Mouse (Mus musculus) hindlimb bud, embryonic 11.5 days (tissue): Measurements from ENCODE around the gene C2cd4d.

Experiments
- DNase-seq: peaks from one replicate; pipeline ENCODE4 v3.0.0-alpha.2; 2012; ENCODE audit warnings: low read depth, low spot score; ENCODE audit errors: extremely low spot score

Gene C2cd4d

DNA sequence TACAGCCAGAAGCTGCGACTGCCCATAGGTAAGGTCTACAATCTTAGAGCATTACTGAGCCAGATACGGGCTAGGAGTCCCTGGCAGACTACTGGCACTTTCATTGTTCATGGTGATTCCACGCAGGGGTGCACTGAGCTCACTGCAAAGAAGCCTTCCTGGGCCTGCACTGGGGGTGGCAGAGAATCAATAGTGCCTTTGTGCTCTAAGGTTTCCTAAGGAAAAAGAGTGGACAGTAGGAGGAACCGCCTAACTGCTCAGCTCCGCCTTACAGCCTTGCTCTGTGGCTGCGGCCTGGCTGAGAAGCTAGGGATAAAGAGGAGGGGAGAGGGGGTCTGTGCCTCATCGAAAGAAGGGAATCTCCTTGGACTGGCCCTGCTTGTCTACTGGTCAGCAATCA lies at the start of gene C2cd4d:
Gene C2cd4d, plus strand, starts transcription at position 301 of the 400 bp plus-strand sequence.
- DNase-seq: no peak

DNA sequence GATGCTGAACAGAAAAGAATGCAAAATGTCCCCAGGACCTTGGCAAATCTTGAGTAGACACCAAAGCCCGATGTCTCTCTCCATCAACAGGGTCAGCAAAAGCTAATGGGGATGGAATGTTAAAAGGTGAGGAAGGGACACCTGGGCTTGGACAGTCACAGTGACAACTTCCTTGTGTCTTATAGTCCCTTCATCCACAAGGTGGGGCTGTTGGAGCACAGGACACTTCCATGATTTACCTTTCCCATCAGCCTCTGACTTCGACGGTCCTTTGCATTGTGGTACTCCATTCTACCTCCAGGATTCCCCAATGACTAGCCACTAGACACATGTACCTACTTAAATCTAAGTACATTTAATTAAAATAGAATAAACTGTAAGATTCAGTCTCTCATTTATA lies 33.6 kb upstream of the C2cd4d start:
- no peak for DNase-seq

DNA sequence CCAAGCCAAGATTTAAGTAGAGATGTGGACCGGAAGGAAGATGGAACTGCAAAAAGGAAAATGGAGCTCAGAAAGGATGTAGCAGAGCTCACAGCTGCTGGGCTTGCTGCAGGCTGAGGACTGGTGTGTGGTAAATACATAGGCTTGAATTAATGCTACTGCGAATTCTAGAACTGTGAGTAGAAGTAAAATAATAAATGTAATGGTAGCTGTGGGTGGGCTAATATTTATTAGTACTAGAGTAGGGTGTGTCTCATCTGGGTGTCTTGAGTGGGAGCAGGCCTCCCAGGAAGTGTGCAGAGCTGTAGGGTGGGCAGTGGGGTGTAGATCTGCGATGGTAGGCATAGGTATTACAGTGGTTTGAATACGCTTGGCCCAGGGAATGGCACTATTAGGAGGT lies 27.8 kb upstream of the C2cd4d start:
- no peak for DNase-seq

DNA sequence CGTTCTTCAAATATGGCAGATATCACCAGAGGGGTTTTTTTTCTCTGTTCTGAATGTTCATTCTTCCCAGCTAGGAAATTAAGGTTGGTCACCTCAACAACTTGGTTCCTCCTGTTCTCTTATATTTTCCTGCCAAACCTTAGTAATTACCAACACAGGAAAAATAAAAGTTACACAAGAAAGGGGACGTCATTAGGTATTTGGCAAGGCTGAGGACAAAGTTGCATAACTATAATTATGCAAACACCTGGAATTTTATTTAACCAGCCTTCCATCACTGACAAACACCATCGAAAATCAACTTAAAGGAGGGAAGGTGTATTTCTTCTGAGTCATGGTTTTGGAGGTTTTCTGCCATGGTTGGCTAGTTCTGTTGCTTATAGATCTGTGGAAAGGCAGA lies 23.7 kb upstream of the C2cd4d start:
- no peak for DNase-seq

DNA sequence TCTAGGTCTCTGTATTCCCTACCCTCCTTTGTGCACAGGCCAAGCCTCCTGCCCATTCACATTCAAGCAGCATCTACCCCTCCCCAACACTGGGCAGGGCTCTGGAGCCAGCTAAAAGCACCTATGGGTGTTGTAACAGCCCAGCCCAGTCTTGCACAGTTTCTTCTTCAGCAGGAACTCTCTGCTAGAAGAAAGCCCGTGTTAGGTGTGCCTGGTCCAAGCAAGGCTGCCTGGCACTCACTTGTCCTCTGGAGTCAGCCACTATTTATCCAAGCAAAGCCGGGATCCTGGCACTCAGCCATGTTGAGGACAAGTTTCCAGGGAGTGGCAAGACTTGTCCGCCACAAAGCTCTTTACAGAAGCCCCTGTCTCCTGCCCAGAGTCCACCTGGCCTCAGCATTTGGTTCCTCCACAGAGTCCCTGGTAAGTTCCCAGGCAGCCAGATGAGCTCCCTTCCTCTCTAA lies 20.2 kb upstream of the C2cd4d start, which contains the start of gene Them5:
Gene Them5, plus strand, starts transcription at position 141 of the 464 bp plus-strand sequence.
- no peak for DNase-seq

DNA sequence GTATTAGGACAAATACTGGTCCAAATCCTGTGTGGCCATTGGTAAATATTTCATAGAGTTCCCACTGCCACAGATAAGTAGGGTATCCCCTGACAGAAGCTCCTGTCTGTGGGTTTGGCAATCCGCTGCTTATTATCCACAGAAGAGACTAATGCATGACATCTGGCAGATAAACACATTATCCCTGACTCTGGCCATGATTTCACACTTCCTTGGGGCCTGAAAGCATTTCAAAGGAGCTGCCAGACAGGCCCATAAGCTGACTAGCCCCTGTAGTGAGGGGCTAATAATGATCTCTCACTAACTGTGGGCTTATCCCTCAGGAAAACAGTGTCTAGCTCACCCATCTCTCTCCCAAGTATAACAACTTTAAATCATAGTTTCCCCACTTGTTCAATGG lies 19.7 kb upstream of the C2cd4d start:
- no peak for DNase-seq

DNA sequence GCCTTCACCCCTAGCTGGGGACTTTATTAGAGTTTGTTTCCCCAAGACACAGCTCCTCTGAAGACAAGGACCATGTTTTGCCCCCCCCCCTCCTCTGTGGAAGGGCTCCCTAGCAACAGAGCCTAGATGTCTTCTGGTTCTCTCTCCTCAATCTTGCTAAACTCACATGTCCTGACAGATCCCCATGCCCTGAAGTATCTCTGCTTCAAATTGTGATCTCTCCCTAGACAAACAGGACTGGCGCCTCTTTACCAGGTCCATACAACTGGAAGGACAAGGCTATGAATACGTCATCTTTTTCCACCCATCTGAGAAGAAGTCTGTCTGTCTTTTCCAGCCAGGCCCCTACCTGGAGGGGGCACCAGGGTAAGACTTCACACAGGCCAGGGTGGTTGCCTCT lies 18.1 kb upstream of the C2cd4d start:
- no peak for DNase-seq

DNA sequence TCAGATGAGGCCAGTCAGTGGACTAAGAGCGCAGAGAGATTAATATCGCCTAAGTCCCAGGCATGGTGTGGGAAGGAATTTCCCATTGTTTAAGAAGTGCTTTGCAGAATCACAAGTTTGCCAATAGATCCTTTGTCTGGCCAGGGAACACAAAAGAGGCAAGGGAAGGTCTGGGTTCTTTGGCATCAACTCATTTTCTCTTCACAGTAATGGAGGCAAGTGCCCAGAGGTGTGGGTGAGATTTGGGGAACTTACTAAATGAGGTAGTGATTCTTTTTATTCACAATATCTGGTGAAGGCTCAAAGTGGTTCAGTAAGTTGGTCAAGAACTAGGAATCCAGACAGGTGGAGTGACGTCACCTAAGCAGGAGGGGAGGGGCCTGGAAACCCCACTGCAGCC lies 17.3 kb upstream of the C2cd4d start:
- DNase-seq: no peak

DNA sequence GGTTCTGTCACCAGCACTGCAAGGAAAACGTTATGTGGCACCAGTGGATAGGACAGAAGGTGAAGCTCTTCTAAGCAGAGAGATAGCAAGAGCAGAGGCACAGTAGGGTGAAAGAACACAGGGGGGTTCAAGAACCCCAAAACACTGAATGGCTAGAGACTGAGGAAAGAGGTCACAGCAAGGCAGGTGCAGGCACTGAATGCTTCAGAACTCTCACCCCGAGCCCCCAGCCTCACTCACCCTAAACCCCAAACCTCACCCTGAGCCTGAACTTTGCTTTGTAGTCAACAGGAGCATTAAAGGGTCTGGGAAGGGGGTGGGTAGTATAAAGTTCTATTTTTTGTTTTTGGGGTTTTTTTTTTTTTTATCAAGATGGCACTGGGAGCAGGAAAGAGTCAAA lies 14.1 kb upstream of the C2cd4d start:
- no peak for DNase-seq

DNA sequence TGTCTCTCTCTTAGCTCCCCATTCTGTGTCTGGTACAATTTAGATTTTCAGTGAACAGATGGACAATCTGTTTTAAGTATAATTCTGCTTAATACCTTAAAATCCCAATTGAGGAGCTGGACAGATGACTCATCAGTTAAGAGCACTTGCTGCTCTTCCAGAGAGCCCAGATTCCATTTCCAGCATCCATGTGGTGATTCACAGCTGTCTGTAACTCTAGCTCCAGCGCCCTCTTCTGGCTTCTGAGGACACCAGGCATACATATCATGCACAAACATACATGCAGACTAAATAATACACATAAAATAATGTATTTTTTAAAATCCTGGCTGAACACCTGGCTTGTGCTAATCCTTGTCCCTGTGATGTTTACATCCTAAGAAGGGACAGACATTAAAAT lies 1.4 kb upstream of the C2cd4d start:
- DNase-seq: no peak

DNA sequence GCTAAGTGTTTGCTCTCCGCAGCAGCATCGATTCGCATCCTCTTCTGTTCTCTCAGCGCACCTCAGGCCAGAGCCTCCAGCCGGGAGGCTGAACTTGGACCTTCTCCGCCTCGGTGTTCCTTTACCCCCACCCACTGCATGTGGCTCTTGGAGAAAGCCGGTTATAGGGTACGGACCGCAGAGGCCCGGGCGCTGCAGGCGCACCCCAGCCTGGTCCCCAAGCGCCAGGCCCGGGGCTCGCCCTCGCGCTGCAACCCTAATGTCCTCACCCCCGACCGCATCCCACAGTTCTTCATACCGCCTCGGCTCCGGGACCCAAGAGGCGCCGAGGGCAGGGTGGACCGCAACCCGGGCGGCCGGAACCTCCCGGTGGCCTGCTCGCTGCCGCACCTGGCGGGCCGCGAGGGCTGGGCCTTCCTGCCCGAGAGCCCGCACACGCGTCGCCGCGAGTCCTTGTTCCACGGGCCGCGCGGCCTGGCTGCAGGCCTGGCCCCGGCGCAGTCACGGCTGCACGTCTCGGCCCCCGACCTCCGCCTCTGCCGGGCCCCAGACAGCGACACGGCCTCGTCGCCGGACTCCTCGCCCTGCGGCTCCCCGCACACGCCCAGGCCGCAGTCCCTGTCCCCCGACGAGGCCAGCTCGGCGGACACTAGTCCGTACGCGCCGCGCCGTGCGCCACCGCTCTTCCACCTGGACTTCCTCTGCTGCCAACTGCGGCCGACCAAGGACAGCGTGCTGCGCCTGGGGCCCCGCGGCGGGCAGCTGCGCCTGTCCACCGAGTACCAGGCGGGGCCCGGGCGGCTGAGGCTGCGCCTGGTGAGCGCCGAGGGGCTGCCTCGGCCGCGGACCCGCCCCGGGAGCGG lies 1.3 kb downstream of the C2cd4d start:
- DNase-seq: no peak

DNA sequence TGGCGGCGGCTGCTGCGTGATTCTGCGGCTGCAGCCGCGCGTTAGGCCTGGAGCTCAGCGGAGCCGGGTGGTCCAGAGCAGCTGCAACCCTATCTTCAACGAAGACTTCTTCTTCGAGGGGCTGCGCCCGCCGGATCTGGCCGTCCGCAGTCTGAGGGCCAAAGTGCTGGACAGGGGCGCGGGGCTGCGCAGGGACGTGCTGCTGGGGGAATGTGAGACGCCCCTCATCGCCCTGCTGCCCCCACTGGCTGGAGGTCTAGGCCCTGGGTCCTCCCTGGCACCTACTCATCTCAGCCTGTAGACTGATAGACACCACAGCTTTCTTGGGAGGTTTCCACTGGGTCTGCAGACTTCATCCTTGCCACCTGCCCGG lies 1.9 kb downstream of the C2cd4d start:
- no peak for DNase-seq

DNA sequence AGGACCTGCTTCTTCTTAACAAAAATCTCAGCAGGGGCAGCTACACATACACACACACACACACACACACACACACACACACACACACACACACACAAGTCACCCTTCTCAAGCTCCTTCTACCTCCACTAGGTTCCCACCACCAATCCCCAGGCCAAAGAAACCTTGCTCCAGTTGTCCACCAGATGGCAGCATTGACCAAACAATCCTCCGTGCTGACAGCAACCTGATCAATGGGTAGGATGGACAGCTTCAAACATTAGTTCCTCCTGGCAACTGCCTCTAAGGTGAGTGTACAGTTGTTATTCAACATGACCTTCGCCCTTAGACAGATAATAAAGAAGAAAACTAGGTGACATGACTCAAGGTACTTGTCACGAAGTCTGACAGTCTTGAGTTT lies 4.5 kb downstream of the C2cd4d start:
- peak; percentile 77 for DNase-seq

DNA sequence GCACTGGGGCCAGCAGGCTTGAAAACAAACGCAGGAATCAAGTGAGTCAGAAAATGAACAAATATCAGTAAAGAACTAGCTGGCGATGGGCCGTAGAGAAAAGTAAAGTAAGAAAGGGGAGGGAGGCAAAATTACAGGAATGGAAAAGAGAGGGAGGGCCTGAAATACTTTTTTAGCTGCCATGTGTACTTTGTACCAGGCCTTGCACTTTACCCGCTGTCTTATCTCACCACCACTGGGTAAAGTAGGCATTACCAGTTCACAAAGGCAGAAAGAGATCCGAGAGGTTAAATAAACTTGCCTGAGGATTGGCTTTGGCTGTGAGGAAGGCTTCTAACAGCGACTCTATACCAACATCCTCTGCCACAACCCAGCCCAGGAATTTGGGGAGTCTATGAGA lies 5.3 kb downstream of the C2cd4d start:
- no peak for DNase-seq

DNA sequence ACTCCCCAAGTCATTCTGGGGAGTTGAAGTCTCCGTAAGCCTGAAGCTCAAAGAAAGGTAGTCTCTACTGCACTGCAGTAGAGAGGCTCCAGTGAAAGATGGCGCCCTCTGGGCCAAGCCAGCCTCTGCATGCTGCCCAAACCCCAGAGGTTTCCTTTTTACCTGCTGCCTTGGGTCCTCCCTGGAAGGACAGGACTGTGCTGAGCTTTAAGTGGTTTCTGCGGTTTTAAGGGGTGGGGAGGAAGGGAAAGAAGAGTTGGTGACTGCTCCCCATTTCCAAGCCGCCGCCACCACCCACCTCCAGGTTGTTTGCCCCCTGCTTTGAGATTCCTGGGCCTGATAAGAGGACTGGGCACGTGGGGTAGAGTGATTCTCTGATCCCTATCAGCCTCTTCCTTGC lies 6.4 kb downstream of the C2cd4d start:
- DNase-seq: no peak

DNA sequence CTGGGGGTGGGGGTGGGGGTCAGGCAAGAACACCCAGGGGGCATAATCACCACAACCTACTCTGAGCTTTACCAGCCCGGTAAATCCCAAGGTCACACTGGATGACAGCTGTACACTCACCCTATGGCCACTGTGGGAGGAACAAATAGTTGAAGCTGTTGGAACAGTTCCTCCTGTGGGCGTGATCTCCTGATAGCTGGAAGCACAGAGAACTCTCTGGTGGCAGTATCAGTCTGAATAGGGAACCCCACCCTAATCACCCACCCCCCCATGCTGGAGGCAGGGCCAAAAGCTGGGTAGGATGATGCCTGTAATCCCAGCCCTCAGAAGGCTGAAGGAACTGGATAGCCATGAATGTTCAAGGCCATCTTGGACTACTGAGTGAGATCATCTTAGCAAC lies 7.5 kb downstream of the C2cd4d start:
- no peak for DNase-seq

DNA sequence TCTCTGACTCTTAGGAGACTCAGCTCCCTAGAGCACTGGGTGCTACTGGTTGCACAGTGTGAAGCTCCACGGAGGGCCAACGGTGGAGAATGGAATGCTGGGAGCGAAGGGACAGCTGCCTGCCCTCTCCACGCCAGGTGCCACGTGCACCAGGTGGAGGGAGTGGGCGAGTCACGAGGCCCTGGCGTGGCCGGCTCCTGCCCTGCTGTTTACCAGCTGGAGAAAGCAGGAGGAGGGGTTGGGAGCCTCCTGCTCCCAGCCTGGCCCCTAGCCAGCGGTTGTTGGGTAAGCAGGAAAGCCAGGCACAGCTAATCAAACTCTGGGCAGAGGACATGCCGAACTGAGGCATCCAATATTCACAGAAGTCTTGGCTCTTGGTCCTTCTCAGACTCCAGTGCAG lies 9.4 kb downstream of the C2cd4d start:
- DNase-seq: no peak

DNA sequence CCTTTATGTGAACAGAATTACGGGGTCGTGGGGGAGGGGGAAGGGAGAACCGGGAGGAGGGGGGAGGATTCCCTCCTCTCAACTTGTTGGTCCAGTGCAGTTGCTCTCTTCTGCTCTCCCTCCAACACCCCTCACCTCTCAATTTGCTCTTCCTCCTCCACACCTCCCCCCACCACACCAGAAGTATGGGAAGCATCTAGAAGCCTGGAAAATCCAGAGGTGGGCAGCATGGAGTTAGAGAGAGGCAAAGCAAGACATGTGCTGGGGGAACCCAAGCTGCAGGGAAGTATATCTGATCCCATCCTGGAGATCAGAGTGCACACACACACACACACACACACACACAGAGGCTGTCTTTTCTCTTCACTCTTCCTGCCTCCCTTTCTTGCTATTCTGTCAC lies 9.8 kb downstream of the C2cd4d start:
- DNase-seq: no peak

DNA sequence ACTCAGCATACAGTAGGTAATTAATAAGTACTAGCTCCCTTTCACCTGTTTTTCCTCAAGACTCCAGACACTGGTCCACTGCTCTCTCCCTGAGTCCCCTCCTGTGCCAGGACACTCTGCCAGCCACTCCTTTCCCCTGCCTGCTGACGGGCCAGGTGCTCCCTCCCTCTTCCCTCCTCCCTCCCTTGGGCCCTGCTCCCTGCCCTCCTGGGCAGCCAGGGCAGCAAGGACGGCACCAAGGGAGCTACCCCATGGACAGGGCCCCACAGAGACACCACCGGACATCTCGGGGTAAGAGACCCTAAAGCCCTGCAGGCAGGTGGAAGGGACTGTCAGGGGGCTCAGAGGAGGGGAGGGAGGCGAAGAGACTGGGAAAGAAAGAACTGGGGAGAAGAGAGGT lies 10.4 kb downstream of the C2cd4d start, which contains the start of gene Rorc:
Gene Rorc, plus strand, starts transcription at position 154 of the 400 bp plus-strand sequence.
- no peak for DNase-seq

DNA sequence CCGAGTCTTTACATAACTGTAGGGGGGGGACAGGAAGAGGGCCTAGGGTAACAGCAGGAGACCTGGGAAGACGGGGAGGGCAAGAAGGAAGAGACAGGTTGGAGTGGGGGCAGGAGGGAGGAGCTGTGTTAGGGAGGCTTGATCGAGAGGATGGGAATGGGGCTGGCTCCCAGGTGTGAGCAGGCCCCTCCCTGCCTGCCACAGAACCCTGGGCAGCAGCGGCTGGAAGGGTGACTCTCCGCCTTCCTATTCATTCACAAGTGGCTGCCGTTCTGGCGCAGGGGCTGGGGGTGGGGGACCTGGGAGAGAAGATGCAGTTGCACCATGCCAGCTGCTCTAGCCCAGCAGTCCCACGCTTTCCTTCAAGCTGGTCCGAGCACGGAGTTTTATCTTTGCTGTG lies 10.9 kb downstream of the C2cd4d start:
- DNase-seq: no peak

DNA sequence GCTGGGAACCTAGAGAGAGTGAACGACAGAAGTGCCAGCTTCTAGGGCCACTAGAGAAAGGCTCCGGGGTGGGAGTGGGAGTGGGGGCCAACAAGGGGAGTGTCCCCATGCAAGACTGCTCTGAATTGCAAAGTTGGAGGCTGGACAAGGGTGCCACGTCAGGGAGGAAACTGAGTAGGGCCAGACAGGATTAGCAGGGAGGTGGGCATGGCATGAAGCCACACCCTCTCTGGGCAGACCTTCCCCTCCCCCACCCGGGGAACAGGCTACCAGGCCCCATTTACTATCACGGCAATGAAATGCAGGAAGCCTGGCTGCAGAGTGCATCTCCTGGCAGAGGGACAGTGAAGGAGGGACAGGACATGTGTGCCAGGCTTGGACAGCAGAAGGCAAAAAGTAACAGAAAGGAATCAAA lies 11.4 kb downstream of the C2cd4d start:
- no peak for DNase-seq

DNA sequence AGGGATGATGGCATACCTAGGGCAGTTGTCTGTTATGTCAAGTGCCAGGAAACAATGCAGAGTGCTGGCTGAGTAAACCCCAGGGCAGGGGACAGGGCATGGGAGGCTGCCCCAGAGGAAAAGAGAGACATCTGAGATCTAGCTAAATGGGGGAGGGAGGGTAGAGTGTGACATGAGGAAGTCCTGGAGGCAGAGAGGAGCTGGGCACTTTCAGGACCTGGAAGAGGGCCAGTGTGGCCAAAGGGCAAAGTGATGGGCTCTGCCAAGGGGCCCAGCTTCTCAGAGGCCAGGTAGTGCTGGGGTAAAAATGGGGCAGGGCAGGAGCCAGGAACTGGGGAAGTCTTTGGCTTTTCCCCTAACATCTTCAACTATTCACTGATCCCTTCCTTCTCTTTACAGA lies 12.4 kb downstream of the C2cd4d start:
- no peak for DNase-seq

DNA sequence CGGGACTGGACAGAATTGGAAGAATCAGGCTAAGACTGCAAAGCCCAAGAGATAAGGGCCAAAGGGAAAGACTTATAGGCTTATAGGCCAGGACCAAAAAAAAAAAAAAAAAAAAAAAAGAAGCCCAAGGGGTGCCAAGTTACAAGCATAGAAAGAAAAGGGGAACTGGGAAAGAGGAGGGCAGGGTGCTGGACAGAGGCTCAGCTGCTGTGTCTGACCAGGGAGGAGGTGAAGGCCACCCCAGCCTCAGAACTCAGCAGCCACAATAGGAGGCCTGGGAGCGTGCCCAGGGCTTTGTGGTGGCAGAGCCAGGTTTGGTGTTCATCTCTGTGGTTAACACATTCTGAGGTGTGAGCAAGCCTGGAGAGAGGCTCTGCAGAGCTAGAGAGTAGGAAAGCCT lies 12.9 kb downstream of the C2cd4d start:
- no peak for DNase-seq
